Comparison of ENCODE assay signal across 9 mouse cellular contexts in the genomic region with DNA sequence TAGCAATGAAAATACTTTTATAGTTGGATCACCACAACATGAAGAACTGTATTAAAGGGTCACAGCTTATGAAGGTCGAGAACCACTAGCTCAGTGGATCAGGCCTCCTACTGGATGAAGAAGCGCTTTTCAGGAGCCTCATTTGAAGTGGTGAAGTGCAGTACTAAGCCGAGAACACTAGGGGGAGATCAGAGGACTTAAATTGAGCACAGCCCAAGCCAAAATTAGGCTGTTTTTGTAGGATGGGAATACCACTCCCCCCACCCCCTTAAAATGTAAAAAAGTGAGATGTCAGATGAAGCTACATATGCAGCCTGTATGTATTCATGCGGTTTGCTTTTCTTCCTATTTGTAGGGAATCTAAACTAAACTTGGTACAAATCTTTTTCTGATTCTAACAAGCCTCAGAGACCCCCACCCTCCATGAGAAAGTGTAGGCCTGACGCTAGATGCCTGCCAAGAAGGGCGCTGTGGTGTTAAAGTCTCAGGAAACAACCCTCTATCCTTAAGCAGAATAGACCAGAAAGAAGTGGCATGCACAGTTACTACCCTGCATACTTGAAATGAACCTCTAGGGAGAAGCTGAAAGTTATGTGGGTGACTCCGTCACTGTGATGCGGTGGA.
DNase-seq lines count a peak whose midpoint lies in the region; ATAC-seq lines count a peak whose summit lies in the region.
"Had no signal": no experiment of that assay in that cellular context is flagged by ENCODE, and none has a peak within 500 bp of the region (broad histone marks: within the 10 kb centered on the region; RNA-seq: fewer than 3 reads in every experiment).

No protein-coding gene starts in this region.

- H3K27me3 ChIP-seq in hindbrain, embryonic 14.5 days (ENCODE audit: control insufficient read depth, insufficient read depth, low read length): no peaks in the 10 kb centered on the region
- H3K27me3 ChIP-seq in hindbrain, embryonic 13.5 days: no peaks in the 10 kb centered on the region
- no peaks in the 10 kb centered on the region for H3K27me3 ChIP-seq in limb, embryonic 11.5 days (ENCODE audit: control insufficient read depth, insufficient read depth, low read length)
- H3K27me3 ChIP-seq: limb, embryonic 13.5 days had no signal

- no peak overlapping the region for H3K9ac ChIP-seq in hindbrain, embryonic 14.5 days
- no peak overlapping the region for H3K9ac ChIP-seq in hindbrain, embryonic 13.5 days
- H3K9ac ChIP-seq in limb, embryonic 11.5 days (ENCODE audit: low read length): no peak overlapping the region
- H3K9ac ChIP-seq: limb, embryonic 13.5 days had no signal

- H3K9me3 ChIP-seq in hindbrain, embryonic 14.5 days (ENCODE audit: control insufficient read depth, low read length): no peaks in the 10 kb centered on the region
- no peaks in the 10 kb centered on the region for H3K9me3 ChIP-seq in hindbrain, embryonic 13.5 days
- H3K9me3 ChIP-seq in limb, embryonic 11.5 days (ENCODE audit: control insufficient read depth, low read length): no peaks in the 10 kb centered on the region
- H3K9me3 ChIP-seq: limb, embryonic 13.5 days had no signal

- H3K4me1 ChIP-seq in hindbrain, embryonic 14.5 days (replicated peaks; ENCODE audit: control insufficient read depth, insufficient read depth, low read length): no peaks in the 10 kb centered on the region
- H3K4me1 ChIP-seq in hindbrain, embryonic 13.5 days (replicated peaks): no peaks in the 10 kb centered on the region
- H3K4me1 ChIP-seq in limb, embryonic 11.5 days (ENCODE audit: control insufficient read depth, insufficient read depth, low read length): no peaks in the 10 kb centered on the region
- H3K4me1 ChIP-seq: limb, embryonic 13.5 days had no signal

- no peak overlapping the region for H3K4me2 ChIP-seq in hindbrain, embryonic 14.5 days (replicated peaks)
- H3K4me2 ChIP-seq in hindbrain, embryonic 13.5 days: no peak overlapping the region
- H3K4me2 ChIP-seq in limb, embryonic 11.5 days (ENCODE audit: low read depth, severe bottlenecking): no peak overlapping the region
- H3K4me2 ChIP-seq: limb, embryonic 13.5 days had no signal

- DNase-seq in hindbrain, embryonic 14.5 days (ENCODE audit: low spot score): peak; percentile 76
- peak; percentile 51 for DNase-seq in MN1 (ENCODE audit: low spot score)
- DNase-seq in embryo, embryonic 10 days (ENCODE audit: low spot score): peak; percentile 79
- DNase-seq in hindlimb bud, embryonic 11.5 days (ENCODE audit: extremely low spot score, low read depth, low spot score): peak; percentile 64
- peak; percentile 62 for DNase-seq in limb, embryonic 11.5 days (ENCODE audit: low spot score)
- peak; percentile 21 for DNase-seq in retina, postnatal 7 days (ENCODE audit: low read depth, low spot score)
- no peak for DNase-seq in gastrocnemius, postnatal 36 days

- ATAC-seq in hindbrain, embryonic 14.5 days (ENCODE audit: low FRiP score): no peak
- no peak for ATAC-seq in hindbrain, embryonic 13.5 days (ENCODE audit: low FRiP score)
- ATAC-seq in limb, embryonic 11.5 days (ENCODE audit: insufficient number of reproducible peaks, low FRiP score, low TSS enrichment, low read depth): no peak

- H3K27ac ChIP-seq in hindbrain, embryonic 14.5 days: no peak overlapping the region
- no peak overlapping the region for H3K27ac ChIP-seq in hindbrain, embryonic 13.5 days
- no peak overlapping the region for H3K27ac ChIP-seq in limb, embryonic 11.5 days (replicated peaks; ENCODE audit: low read depth, low read length)
- H3K27ac ChIP-seq: limb, embryonic 13.5 days had no signal

- intact Hi-C loops in gastrocnemius, postnatal 36 days (cut with DNase I): loop anchor here (5.0 kb wide), 2 partner anchors 66 to 171 kb away; no protein-coding TSS in a partner anchor

- 55% methylated on average over 8 of the region's 8 CpGs for WGBS in hindbrain, embryonic 14.5 days
- 61% methylated on average over 8 of the region's 8 CpGs for WGBS in hindbrain, embryonic 13.5 days
- WGBS in limb, embryonic 11.5 days: 53% methylated on average over 8 of the region's 8 CpGs

- H3K4me3 ChIP-seq in hindbrain, embryonic 14.5 days (replicated peaks; ENCODE audit: low read length): no peak overlapping the region
- no peak overlapping the region for H3K4me3 ChIP-seq in hindbrain, embryonic 13.5 days
- no peak overlapping the region for H3K4me3 ChIP-seq in limb, embryonic 11.5 days (ENCODE audit: low read depth, low read length)
- H3K4me3 ChIP-seq: limb, embryonic 13.5 days had no signal

- H3K36me3 ChIP-seq in hindbrain, embryonic 14.5 days (replicated peaks; ENCODE audit: control insufficient read depth, insufficient read depth): no peaks in the 10 kb centered on the region
- no peaks in the 10 kb centered on the region for H3K36me3 ChIP-seq in hindbrain, embryonic 13.5 days
- no peaks in the 10 kb centered on the region for H3K36me3 ChIP-seq in limb, embryonic 11.5 days (ENCODE audit: control insufficient read depth, insufficient read depth, low read length)
- H3K36me3 ChIP-seq: limb, embryonic 13.5 days had no signal

Comparison
In these comparisons a context has a peak if more than half of its experiments do, and no peak if none do; other contexts are left out.
1. DNase-seq: peak in hindbrain, embryonic 14.5 days (single experiment), MN1 (single experiment), embryo, embryonic 10 days (single experiment), hindlimb bud, embryonic 11.5 days (single experiment), limb, embryonic 11.5 days (single experiment) and retina, postnatal 7 days (single experiment); none in gastrocnemius, postnatal 36 days (0 of 2).